Mouse (Mus musculus) liver, postnatal 0 days (tissue): Measurements from ENCODE around the gene Hist2h4. TPM values are rescaled to one million over a fixed set of nuclear protein-coding genes. Genes with fewer than 3 reads are reported as not detected.
A peak's percentile ranks its signal among the peaks of the same experiment; 100 is the strongest.
"Not testable (repeated sequence)": the region's sequence is repeated elsewhere in the genome, so short reads cannot be mapped to it uniquely, and the experiment has no call there.

Source experiments
- ATAC-seq: fragments of 200-750 bp; cut with Nextera tagmentation; 2 replicates; pipeline ENCODE4 v1.8.0; 2017; ENCODE audit warnings: mild to moderate bottlenecking, moderate library complexity
- DNase-seq: peaks from one replicate; pipeline ENCODE4 v3.0.0-alpha.2; 2016
- H3K27ac ChIP-seq: fragments of 300-500 bp; sonication (generic); 2 replicates; pipeline ENCODE4 v1.5.1; 2014; ENCODE audit warnings: antibody characterized with exemption, moderate library complexity, mild to moderate bottlenecking, low read depth
- H3K27me3 ChIP-seq: fragments of 300-500 bp; sonication (generic); 2 replicates; pipeline ENCODE4 v1.6.1; 2014; ENCODE audit warnings: low read length, control low read depth, mixed read lengths; ENCODE audit not compliant: insufficient read depth
- H3K36me3 ChIP-seq: fragments of 300-500 bp; sonication (generic); replicated peaks from 2 replicates; pipeline ENCODE4 v1.6.1; 2014; ENCODE audit warnings: mild to moderate bottlenecking, control low read depth, low read length, moderate library complexity, mixed read lengths; ENCODE audit not compliant: insufficient read depth
- H3K4me1 ChIP-seq: fragments of 300-500 bp; sonication (generic); 2 replicates; pipeline ENCODE4 v1.6.1; 2014; ENCODE audit warnings: antibody characterized with exemption, mild to moderate bottlenecking, control low read depth; ENCODE audit not compliant: insufficient read depth
- H3K4me2 ChIP-seq: fragments of 300-500 bp; sonication (generic); 2 replicates; pipeline ENCODE4 v1.6.1; 2014; ENCODE audit warnings: low read depth, mild to moderate bottlenecking, low read length, moderate library complexity, mixed read lengths
- H3K4me3 ChIP-seq: fragments of 300-500 bp; sonication (generic); 2 replicates; pipeline ENCODE4 v1.5.1; 2014; ENCODE audit warnings: low read depth, low read length
- H3K9ac ChIP-seq: fragments of 300-500 bp; sonication (generic); replicated peaks from 2 replicates; pipeline ENCODE4 v1.6.1; 2014; ENCODE audit warnings: mild to moderate bottlenecking, moderate library complexity
- H3K9me3 ChIP-seq: fragments of 300-500 bp; sonication (generic); 2 replicates; pipeline ENCODE4 v1.6.1; 2016; ENCODE audit warnings: mild to moderate bottlenecking, control low read depth, low read length, mixed read lengths
- CTCF ChIP-seq: sonication (generic); IDR thresholded peaks from 2 replicates; pipeline ENCODE4 v1.5.1; 2016; ENCODE audit warnings: antibody characterized with exemption, low read depth
- EP300 ChIP-seq: IDR thresholded peaks from 2 replicates; pipeline ENCODE4 v1.6.1; 2016; ENCODE audit warnings: antibody characterized with exemption, low read depth, mild to moderate bottlenecking
- WGBS: fragments of 180-500 bp; shearing (Covaris S2); extraction: QIAGEN DNeasy Blood & Tissue Kit; methylation state at CpG from one replicate; pipeline ENCODE4 v1.1.7; 2014; ENCODE audit not compliant: insufficient replicate concordance; 5-methylcytosine and 5-hydroxymethylcytosine counted together
- polyA plus RNA-seq: library from polyadenylated mRNA; unstranded; fragments of >200 nt; fragmentation: Nextera tagmentation; extraction: Ambion mirVana; gene quantifications from 2 replicates; pipeline ENCODE4 v1.2.1, GENCODE M21; 2015

Hist2h4 gene
- polyA plus RNA-seq, 1 experiment from 2014 or later, result 56.7 TPM

- Histone ChIP-seq H3K9ac (no peak overlapping the region), H3K36me3 (no peaks in the 10 kb centered on the region)
- WGBS, result 93% methylated on average over 2 of the region's 2 CpGs
Measured at GRCm38 (mm10) chr3:96299562-96299961, 36.5 kb upstream of the Hist2h4 start.

GRCm38 (mm10) chr3:96298360-96298759 is 35.2 kb upstream of the Hist2h4 start:
- Histone ChIP-seq H3K4me1 (peaks cover 2% of the 10 kb centered on the region; the same call in 1 of the 2 replicates), H3K9ac (no peak overlapping the region), H3K4me3 (no peak overlapping the region), H3K4me2 (no peak overlapping the region), H3K36me3 (no peaks in the 10 kb centered on the region), H3K27ac (no peak overlapping the region), H3K27me3 (no peaks in the 10 kb centered on the region), H3K9me3 (no peaks in the 10 kb centered on the region)
- WGBS, result 84% methylated on average over 4 of the region's 4 CpGs
- TF ChIP-seq CTCF (no peak), EP300 (no peak)
- DNase-seq, result no peak
- no peak for ATAC-seq

More at GRCm38 (mm10) chr3:96299562-96299961, 36.5 kb upstream of the Hist2h4 start:
- TF ChIP-seq EP300 (no peak), CTCF (no peak)
- Histone ChIP-seq H3K27ac (no peak overlapping the region), H3K4me2 (no peak overlapping the region), H3K9me3 (no peaks in the 10 kb centered on the region), H3K27me3 (no peaks in the 10 kb centered on the region), H3K4me3 (no peak overlapping the region), H3K4me1 (no peaks in the 10 kb centered on the region; the same call in 1 of the 2 replicates)
- no peak for DNase-seq
- ATAC-seq, result no peak

GRCm38 (mm10) chr3:96293787-96294186 is 30.7 kb upstream of the Hist2h4 start, which contains the start of gene Fcgr1:
Fcgr1 (minus strand) TSS chr3:96293969.
- Histone ChIP-seq H3K27me3 (no peaks in the 10 kb centered on the region), H3K9ac (0 out of 2 replicates have a peak within 1 kb of the TSS, but pooled peaks have one; percentile 30), H3K4me3 (0 out of 2 replicates have a peak within 1 kb of the TSS, but pooled peaks have one; percentile 5), H3K4me1 (0 out of 2 replicates have a peak, but pooled peaks cover 2% of the 10 kb centered on the region), H3K36me3 (no peaks in the 10 kb centered on the region), H3K27ac (peak within 1 kb of the TSS; percentile 62), H3K9me3 (no peaks in the 10 kb centered on the region), H3K4me2 (peak within 1 kb of the TSS; percentile 13; the same call in 1 of the 2 replicates)
- TF ChIP-seq CTCF (no peak), EP300 (no peak)
- ATAC-seq, result peak; percentile 29; the same call in 1 of the 2 replicates
- WGBS, result 24% methylated on average over 4 of the region's 4 CpGs
- no peak for DNase-seq

GRCm38 (mm10) chr3:96293368-96293767 is 30.3 kb upstream of the Hist2h4 start:
- TF ChIP-seq EP300, result no peak
- TF ChIP-seq CTCF, result no peak
- no peaks in the 10 kb centered on the region for H3K27me3 ChIP-seq
- H3K4me2 ChIP-seq, result peak overlapping the region; percentile 13; the same call in 1 of the 2 replicates

GRCm38 (mm10) chr3:96292641-96293040 is 29.5 kb upstream of the Hist2h4 start:
- ATAC-seq (no peak), DNase-seq (no peak)
- Histone ChIP-seq H3K4me3 (0 out of 2 replicates have a peak overlapping the region, but pooled peaks have one; percentile 5), H3K27ac (no peak overlapping the region), H3K4me2 (no peak overlapping the region), H3K4me1 (0 out of 2 replicates have a peak, but pooled peaks cover 2% of the 10 kb centered on the region), H3K9ac (0 out of 2 replicates have a peak overlapping the region, but pooled peaks have one; percentile 30), H3K27me3 (no peaks in the 10 kb centered on the region), H3K36me3 (no peaks in the 10 kb centered on the region), H3K9me3 (no peaks in the 10 kb centered on the region)
- 65% methylated on average over 6 of the region's 6 CpGs for WGBS
- TF ChIP-seq CTCF (no peak), EP300 (no peak)

More at GRCm38 (mm10) chr3:96293368-96293767, 30.3 kb upstream of the Hist2h4 start:
- no peak for DNase-seq
- no peak overlapping the region for H3K9ac ChIP-seq
- 36% methylated on average over 5 of the region's 5 CpGs for WGBS
- H3K4me3 ChIP-seq, result no peak overlapping the region
- H3K36me3 ChIP-seq, result no peaks in the 10 kb centered on the region
- H3K4me1 ChIP-seq, result 0 out of 2 replicates have a peak, but pooled peaks cover 2% of the 10 kb centered on the region
- H3K9me3 ChIP-seq, result no peaks in the 10 kb centered on the region
- H3K27ac ChIP-seq, result peak overlapping the region; percentile 62
- 0 out of 2 replicates have a peak, but pooled peaks have one; percentile 12 for ATAC-seq

GRCm38 (mm10) chr3:96290727-96291126 is 27.6 kb upstream of the Hist2h4 start:
- H3K4me2 ChIP-seq, ATAC-seq: not testable (repeated sequence)

More at GRCm38 (mm10) chr3:96290727-96291126, 27.6 kb upstream of the Hist2h4 start:
- not testable (repeated sequence) for H3K9me3 ChIP-seq, H3K36me3 ChIP-seq, DNase-seq, H3K27me3 ChIP-seq, H3K9ac ChIP-seq, H3K27ac ChIP-seq, H3K4me3 ChIP-seq, H3K4me1 ChIP-seq
- 70% methylated on average over 3 of the region's 3 CpGs for WGBS
